Mouse (Mus musculus): ENCODE measurements around the gene Egf.

The Egf gene

DNA sequence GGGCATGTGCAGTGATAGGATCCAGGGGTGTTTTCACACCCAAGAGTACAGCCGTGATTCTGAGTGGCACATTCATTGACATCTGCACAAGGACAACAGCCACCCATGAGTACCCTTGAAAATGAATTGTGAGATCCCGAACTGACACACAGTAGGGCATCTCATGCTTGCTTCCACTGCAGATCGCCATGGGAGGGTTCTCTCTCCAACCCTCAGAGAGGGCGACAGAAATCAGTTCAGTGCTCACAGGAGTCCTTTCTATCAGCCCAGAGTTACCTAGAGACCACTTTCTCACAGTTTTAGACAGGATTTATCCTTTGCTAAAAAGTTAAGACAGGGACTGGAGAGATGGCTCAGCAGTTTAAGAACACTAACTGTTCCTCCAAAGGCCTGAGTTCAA, 31.8 kb downstream of the Egf start:
- DNase-seq (ENCODE audit: low read depth, low spot score), result no peak

DNA sequence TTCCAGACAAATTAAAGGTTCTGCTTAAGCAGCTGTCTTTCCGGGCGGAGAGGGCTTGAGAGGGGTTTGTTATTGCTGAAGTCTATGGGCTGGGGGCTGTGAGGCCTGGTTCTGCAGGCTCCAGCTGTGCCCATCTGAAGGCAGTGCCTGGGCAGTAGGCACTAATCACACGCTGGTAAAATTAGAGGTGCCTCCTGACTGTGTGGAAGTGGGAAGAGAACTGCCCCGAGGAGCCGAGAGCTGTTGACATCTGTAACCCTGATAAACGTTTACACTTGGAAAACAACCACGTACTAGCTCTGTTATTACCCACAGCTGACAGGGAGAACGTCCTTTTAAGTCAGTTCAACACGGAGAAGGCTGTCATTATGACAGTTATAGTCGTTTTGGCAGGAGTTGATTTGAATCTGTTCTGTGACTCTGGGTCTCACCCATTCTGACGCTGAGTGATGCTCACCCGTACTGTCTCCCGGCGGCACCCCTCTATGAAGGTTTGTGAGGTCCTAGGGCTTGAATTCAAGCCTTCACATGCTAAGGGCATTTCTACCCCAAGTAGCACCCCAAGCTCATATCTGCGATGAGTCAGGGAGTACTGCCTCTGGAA, 40.5 kb downstream of the Egf start:
- DNase-seq (ENCODE audit: low read depth, low spot score), result no peak

DNA sequence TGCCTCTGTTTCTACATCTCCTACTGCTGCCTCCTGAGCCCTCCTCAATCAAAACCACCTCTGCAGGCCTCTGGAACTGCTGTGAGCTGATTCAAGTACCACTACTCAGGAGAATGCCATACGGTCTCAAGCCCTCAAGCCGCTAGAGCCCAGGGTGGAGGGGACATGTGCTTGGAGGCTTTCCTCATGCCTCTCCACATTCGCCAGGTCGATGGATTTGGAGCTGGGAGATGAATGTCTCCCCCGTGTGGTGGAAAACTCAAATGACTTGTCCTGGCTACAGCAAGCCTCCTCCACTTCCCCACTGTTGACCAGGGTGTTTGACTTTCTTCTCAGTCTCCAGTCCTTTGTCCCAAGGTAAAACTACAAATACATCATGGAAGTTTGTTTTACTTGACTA, 47.0 kb downstream of the Egf start:
- DNase-seq (ENCODE audit: low read depth, low spot score), result peak; percentile 41

DNA sequence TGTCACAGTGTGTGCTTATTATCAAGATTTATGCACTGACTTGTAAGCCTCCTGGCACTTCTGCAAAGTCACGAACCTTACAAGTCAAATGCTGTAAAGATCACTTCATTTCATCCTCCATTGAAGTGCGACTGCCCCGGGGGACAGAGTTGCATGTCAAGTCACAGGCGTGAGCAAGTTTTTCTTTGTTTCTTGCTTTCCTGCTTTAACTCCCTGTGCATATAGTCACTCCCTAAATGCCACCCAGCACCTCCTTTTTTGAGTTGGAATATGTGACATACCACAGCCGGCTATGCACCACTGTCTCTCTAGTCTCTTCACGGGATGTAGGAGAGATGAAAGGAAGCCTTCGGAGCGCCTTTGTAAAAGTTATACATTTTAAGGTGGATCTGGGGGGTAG, 56.2 kb downstream of the Egf start:
- DNase-seq (ENCODE audit: low read depth, low spot score), result no peak

- no peak for DNase-seq (ENCODE audit: low read depth, low spot score)
These were observed 56.8 kb downstream of the Egf start for GRCm38 (mm10) chr3:129698365-129698764.

DNA sequence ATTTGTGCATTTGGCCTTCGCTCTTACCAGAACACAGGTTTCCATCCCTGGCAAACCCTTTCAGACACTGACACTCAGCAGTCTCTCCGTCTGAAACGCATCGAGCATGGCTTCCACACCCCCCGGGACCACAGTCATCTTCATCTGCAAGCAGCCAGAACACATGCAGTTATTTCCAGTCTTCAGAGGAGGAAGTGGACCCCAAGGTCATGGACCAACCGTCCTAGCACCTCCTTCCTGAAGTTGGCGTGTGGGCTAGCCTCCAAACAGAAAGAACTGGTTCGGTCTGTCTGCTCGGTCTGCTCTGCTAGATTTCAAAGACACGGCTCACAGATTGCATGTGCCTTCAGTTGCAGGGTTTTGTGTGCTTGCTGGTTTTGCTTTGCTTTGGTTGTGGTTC, 57.4 kb downstream of the Egf start:
- no peak for DNase-seq (ENCODE audit: low read depth, low spot score)

- DNase-seq (ENCODE audit: low read depth, low spot score), result no peak
These were observed 59.2 kb downstream of the Egf start for GRCm38 (mm10) chr3:129695943-129696342.

- no peak for DNase-seq (ENCODE audit: low read depth, low spot score)
These were observed 61.5 kb downstream of the Egf start for GRCm38 (mm10) chr3:129693581-129693980.

GRCm38 (mm10) chr3:129692816-129693215, 62.3 kb downstream of the Egf start:
- no peak for DNase-seq (ENCODE audit: low read depth, low spot score)

- DNase-seq (ENCODE audit: low read depth, low spot score), result no peak
These were observed 67.7 kb downstream of the Egf start for GRCm38 (mm10) chr3:129687429-129687828.

DNA sequence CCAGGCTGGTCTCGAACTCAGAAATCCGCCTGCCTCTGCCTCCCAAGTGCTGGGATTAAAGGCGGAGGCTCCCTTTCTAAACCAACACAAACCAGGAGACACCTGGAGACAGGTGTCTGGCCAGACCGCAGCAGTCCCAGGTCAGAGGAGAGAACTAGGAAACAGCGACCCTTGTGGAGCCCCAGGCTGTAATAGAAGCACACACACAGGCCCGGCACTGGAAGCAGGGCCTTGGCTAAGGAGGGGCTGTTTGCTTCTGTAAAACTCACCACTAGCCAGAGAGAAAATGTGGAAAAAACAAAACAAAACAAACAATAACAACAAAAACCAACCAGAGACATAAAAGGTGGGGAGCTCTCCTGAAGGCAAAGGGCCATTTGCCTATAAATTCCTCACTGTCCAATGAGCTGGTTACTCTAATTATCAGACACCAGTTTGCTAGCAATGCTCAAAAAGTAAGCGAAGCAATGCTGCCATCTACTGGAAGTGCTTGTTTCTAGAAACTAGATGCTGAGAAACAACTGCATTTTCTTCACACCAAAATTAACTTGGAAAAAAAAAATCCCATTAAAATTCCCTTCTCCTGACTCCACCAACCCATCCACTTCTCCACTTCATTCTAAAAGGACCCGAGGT, 68.3 kb downstream of the Egf start:
- DNase-seq (ENCODE audit: low read depth, low spot score), result peak; percentile 47

GRCm38 (mm10) chr3:129686196-129686595, 68.9 kb downstream of the Egf start:
- no peak for DNase-seq (ENCODE audit: low read depth, low spot score)

DNA sequence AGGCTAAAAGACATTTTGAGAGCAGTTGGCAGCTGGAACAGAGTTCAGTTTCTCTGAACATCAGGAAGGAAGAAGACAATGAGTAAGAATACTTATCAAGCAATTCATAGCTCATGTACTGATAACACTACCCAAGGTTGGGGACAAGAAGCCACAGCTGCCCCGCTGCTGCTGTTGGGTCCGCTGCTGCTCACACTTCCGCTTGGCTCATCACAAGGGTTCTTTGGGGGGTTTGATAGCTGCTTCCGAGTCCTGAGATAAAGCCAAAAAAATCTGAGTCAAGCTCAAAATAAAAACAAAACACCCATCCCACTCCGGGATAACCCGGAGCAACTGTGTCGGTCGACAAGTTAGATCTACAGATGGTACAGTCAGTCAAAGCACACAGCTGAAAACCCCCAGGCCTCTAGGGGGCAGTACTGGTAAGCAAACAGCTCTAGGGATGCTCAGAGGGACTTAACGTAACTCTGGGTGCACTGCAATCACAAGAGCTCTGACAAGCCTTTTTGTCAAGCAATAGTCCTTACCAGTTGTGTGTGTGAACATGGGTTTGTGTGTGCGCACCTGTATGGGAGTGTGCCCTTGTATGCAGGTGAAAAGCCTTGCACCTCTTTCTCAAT, 71.9 kb downstream of the Egf start:
- DNase-seq (ENCODE audit: low read depth, low spot score), result no peak

GRCm38 (mm10) chr3:129682389-129682788, 72.7 kb downstream of the Egf start:
- no peak for DNase-seq (ENCODE audit: low read depth, low spot score)

- no peak for DNase-seq (ENCODE audit: low read depth, low spot score)
These were observed 73.3 kb downstream of the Egf start for GRCm38 (mm10) chr3:129681841-129682240.

- DNase-seq (ENCODE audit: low read depth, low spot score), result no peak
These were observed 74.9 kb downstream of the Egf start for GRCm38 (mm10) chr3:129680258-129680657.

DNA sequence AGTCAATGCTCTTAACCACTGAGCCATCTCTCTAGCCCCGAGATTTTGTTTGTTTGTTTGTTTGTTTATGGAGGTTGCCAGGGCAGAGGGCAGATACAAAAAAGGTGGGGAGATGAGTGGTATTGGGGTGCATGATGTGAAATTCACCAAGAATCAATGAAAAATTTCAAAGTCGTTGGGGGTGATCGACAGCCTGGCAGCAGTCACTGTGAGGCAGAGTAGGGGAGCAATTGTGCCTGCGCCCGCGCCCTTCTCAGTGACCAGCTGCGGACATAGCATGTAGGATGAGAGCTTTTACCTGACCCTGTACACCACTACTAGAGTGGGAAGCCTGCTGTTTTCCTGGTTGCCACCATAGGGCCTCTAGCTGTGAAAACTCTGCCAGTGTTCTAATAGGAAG, 79.2 kb downstream of the Egf start:
- DNase-seq (ENCODE audit: low read depth, low spot score), result no peak

- no peak for DNase-seq (ENCODE audit: low read depth, low spot score)
These were observed 91.2 kb downstream of the Egf start for GRCm38 (mm10) chr3:129663906-129664305.

DNA sequence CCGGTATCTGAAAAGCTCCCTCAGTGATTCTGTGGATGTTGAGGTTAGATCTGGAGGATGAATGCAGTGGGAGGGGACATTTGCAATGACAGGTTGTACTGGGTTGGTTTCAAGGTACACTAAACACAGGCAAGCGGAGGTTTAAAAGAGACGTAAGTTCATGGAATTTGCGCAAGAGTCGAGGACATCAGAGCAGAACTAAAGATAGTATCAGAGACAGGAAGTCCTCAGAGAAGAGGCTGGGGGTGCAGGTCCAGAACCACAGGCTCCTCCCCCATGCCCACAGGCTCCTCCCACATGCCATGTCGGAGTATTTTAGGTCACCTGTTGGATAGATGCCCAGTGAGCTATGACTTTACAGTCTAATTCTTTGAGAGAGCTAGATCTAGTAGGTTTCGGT, 96.3 kb downstream of the Egf start:
- DNase-seq (ENCODE audit: low read depth, low spot score), result no peak

GRCm38 (mm10) chr3:129657775-129658174, 97.3 kb downstream of the Egf start:
- no peak for DNase-seq (ENCODE audit: low read depth, low spot score)

DNA sequence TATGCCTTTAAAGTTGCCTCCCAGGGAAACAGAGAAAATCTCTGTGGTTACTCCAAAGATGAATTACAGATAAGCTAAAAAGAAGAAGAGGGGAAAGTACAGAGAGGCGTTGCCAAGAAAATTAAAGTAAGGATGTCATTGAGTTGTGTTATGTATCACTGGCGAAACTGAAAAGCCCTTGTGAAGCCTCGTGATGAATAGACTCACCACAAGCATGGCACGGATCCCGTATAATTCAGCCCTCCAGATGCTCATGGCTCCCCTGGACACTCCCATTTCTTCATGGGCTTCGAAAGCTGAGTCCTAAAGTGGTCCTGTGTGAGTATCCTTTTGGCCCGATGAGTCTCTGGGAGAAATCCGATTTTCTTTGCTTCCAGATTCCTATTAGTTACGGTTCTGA, 97.9 kb downstream of the Egf start:
- no peak for DNase-seq (ENCODE audit: low read depth, low spot score)

- no peak for DNase-seq (ENCODE audit: low read depth, low spot score)
These were observed 98.6 kb downstream of the Egf start for GRCm38 (mm10) chr3:129656540-129656939.

- DNase-seq (ENCODE audit: low read depth, low spot score), result no peak
These were observed 102.6 kb downstream of the Egf start for GRCm38 (mm10) chr3:129652476-129652875.

Data from retina, adult 2 months (tissue).